Mouse (Mus musculus) left cerebral cortex, adult 2 months (tissue): Measurements from ENCODE around the gene Ankrd39. TPM values are rescaled to one million over a fixed set of nuclear protein-coding genes. Genes with fewer than 3 reads are reported as not detected.
"Not testable (repeated sequence)": the region's sequence is repeated elsewhere in the genome, so short reads cannot be mapped to it uniquely, and the experiment has no call there.

ENCODE experiments used
- DNase-seq, 2 experiments: peaks; one replicate each; pipeline ENCODE4 v3.0.0; 2021 to 2022; ENCODE audit warnings: low spot score in 2 of 2, mixed read lengths in 1 of 2; ENCODE audit errors: extremely low spot score in 1 of 2
- H3K27ac ChIP-seq: fragments of 200-600 bp; 2 replicates; pipeline ENCODE4 v1.8.1; 2022
- H3K4me3 ChIP-seq: fragments of 200-600 bp; 2 replicates; pipeline ENCODE4 v1.8.1; 2022
- CTCF ChIP-seq: fragments of 200-600 bp; IDR thresholded peaks from 2 replicates; pipeline ENCODE4 v1.8.1; 2022; ENCODE audit warnings: antibody characterized with exemption, mild to moderate bottlenecking, moderate library complexity
- intact Hi-C: fragments of 180-260 bp; cut with DNase I; formaldehyde crosslinking; loops from one replicate; pipeline ENCODE4 v1.15.1; 2025
- total RNA-seq, 2 experiments: library from RNA; stranded (reverse); gene quantifications; 2 replicates each; pipeline ENCODE4 v1.2.3; 2021

Ankrd39 gene
- total RNA-seq, 2 experiments from 2014 or later = 12.0 to 14.8 TPM

DNA sequence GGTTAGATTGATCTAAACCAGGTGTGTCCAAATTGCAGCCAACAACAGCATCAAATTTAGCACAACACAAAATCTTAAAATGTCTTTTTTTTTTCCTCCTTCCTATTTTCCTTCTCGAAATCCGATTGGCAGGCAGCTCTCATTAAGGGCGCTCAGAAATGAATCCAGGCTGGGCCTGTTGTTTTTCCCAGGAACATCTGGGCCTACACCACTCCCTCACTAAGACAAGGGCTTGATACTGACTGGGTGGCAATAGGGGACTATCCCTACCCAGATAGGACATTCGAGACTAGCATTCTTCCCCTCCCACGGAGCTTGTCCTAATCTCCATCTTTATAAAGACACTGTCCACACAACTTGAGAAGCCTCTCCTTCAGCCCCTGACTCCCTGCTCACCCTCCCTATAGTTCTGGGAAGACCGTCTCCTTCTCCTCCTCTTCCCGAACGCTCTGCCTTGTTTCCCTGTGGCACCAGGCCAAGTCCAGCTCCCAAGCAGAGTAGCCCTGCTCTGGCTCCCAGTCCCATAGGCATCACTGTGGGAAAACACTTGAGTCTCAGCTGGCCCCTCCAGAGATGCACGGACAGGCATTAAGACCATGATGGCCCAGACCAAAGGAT, 845 bp upstream of the Ankrd39 start:
- intact Hi-C loops = loop anchor here (1.0 to 2.0 kb wide), 5 partner anchors 87 to 197 kb away; no protein-coding TSS in a partner anchor
- Histone ChIP-seq H3K27ac (peak overlapping the region; percentile 19), H3K4me3 (no peak overlapping the region)
- no peak for TF ChIP-seq CTCF
- peak in 1 of 2 experiments; percentile 35 for DNase-seq

DNA sequence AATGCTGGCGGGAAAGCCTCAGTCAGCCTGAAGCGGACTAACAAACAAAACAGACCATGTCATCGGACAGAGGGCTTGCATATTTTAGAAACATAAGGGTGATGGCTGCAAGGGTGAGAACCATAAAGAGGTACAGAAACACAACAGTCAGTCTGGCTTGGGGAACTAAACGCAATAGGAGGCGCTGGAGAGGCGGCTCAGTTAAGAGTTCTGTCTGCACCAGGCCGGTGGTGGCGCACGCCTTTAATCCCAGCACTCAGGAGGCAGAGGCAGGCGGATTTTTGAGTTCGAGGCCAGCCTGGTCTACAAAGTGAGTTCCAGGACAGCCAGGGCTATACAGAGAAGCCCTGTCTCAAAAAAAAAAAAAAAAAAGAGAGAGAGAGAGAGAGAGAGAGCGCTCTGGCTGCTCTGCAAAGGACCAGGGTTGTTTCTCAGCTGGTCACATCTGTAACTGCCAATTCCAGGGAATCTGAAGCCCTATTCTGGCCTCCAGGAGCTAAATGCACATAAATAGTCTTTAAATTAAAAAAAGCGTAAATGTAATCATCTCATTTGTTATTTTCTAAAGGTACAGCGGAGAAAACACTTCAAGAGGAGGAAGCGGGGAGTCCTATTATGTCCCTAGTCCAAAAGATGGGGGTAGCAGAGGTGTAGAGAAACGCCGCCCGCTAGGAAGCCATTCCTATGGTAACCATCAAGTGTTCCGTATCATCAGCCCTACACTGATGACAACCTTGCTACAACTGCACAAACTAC, 1.2 kb downstream of the Ankrd39 start:
- TF ChIP-seq CTCF = peak; percentile 40
- H3K27ac ChIP-seq = peak overlapping the region; percentile 93; the same call in 1 of the 2 replicates
- peak overlapping the region; percentile 84 for H3K4me3 ChIP-seq
- intact Hi-C loops = loop anchor here (2.0 kb wide), 1 partner anchor 199 kb away; no protein-coding TSS in a partner anchor
- DNase-seq = no peak

DNA sequence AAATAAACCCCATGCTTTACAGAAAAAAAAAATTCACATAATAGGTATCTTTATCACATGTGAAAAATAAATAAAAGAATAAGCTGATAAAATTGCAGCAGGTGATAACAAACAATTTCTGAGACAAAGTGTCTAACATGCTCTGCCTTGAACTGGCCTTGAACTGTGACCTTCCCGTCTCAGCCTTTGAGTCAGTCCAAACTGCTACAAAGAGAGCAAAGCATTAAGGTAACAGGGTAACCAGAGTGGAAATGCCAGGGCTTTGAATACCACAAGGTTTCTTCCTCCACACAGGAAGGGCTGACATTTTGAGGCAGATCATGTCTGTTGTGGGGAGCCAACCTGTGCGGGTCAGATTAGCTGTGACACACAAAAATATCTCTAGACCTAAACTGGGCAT, 1.9 kb downstream of the Ankrd39 start:
- TF ChIP-seq CTCF = no peak
- intact Hi-C loops = no loop called here
- no peak for DNase-seq
- no peak overlapping the region for H3K4me3 ChIP-seq
- H3K27ac ChIP-seq = no peak overlapping the region

DNA sequence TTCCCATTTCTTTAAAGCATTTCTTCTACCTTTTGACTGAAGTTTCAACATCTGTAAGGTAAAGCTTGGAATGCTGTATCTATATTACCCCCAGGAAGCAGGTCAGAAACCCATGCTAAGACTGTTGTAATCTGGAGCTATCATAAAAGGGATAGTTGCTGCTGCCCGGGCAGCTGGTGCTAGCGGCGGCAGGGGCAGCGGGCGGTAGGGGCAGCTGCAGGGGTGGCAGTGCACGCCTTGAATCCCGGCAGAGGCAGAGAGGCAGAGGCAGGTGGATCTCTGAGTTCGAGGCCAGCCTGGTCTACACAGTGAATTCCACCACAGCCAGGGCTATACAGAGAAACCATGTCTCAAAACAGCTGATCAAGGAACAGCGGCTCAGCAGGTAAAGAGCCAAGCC, 4.3 kb downstream of the Ankrd39 start:
- no peak overlapping the region for H3K27ac ChIP-seq
- no peak overlapping the region for H3K4me3 ChIP-seq
- no peak for TF ChIP-seq CTCF
- DNase-seq = no peak
- intact Hi-C loops = no loop called here

- DNase-seq = no peak
- H3K27ac ChIP-seq = no peak overlapping the region
- intact Hi-C loops = no loop called here
- TF ChIP-seq CTCF = no peak
- no peak overlapping the region for H3K4me3 ChIP-seq
Observed at GRCm38 (mm10) chr1:36541844-36542243, 5.4 kb downstream of the Ankrd39 start.

DNA sequence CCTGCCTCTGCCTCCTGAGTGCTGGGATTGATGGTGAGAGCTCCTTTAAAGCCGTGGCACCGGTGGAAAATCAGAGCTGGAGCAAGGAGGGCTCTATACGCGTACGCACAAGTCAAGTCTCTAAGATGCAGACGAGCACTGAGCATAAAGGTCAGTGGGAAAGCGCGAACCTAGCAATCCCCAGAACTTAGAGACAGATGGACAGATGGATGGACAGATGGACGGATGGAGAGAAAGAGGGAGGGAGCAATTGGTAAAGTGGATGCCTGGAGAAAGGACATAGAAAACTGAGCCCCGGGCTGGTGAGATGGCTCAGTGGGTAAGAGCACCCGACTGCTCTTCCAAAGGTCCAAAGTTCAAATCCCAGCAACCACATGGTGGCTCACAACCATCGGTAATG, 6.4 kb downstream of the Ankrd39 start:
- no peak for TF ChIP-seq CTCF
- no peak overlapping the region for H3K4me3 ChIP-seq
- no peak for DNase-seq
- intact Hi-C loops = no loop called here
- H3K27ac ChIP-seq = no peak overlapping the region

GRCm38 (mm10) chr1:36540132-36540531, 7.1 kb downstream of the Ankrd39 start:
- intact Hi-C loops = no loop called here
- no peak for TF ChIP-seq CTCF
- Histone ChIP-seq H3K27ac (no peak overlapping the region), H3K4me3 (no peak overlapping the region)
- DNase-seq = no peak

DNA sequence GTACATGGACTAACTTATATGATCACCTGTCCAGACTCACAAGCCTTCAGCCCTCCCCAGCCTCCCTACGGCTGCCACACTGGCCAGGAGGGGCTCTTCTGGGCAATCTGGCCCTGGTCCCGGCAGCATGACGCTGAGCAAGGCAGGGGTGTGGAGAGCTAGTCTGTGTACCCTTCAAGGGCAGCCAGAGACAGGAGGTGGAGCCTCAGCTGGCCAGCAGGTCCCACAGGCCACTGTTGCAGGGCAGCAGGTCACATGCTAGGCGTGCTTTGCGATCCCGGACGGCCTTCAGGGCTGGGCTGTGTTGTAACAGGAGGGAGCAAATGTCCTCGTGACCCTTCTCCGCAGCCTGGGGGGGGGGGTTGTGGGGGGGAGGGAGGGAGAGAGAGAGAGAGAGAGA, 8.1 kb downstream of the Ankrd39 start, which contains the start of gene Gm42417:
Gm42417 (minus strand) TSS at position 244 of the 400 bp plus-strand sequence.
- intact Hi-C loops = no loop called here
- H3K27ac ChIP-seq = no peak within 1 kb of the TSS
- no peak within 1 kb of the TSS for H3K4me3 ChIP-seq
- TF ChIP-seq CTCF = no peak
- no peak for DNase-seq

DNA sequence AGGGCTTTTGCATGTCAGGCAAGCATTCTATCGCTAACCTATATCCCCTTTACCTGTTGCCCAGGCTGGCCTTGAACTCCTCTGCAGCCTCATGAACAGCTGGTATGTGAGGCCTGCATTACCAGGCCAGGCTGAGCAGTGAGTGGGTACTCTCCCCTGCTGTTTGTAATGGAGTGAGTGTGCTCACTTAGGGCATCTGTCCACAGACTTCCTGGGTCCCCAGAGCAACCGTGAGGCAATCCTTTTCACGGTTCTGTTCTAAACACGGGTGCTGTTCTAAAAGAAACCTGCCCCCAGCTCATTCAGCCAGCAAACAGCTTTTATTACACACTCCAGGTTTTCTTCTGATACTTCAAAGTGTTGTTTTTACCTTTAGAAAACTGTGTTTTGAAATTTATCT, 8.5 kb downstream of the Ankrd39 start:
- intact Hi-C loops = no loop called here
- no peak for DNase-seq
- no peak overlapping the region for H3K27ac ChIP-seq
- H3K4me3 ChIP-seq = no peak overlapping the region
- TF ChIP-seq CTCF = no peak

DNA sequence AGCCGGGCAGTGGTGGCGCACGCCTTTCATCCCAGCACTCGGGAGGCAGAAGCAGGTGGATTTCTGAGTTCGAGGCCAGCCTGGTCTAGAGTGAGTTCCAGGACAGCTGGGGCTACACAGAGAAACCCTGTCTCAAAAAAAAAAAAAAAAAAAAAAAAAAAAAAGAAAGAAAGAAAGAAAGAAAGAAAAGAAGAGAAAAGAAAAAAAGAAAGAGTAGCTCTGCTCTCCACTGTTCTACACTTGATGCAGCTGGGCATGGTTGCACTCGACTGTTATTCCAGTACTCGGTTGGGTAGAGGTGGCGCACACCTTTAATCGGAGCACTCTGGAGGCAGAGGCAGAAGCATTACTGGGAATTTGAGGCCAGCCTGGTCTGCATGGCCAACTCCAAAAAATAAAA, 10.5 kb downstream of the Ankrd39 start, which contains the start of gene Ankrd23:
Ankrd23 (minus strand) TSS at position 101 of the 400 bp plus-strand sequence.
- H3K4me3 ChIP-seq, DNase-seq, H3K27ac ChIP-seq, intact Hi-C loops: not testable (repeated sequence)

- TF ChIP-seq CTCF = no peak
- no peak overlapping the region for H3K27ac ChIP-seq
- intact Hi-C loops = no loop called here
- no peak for DNase-seq
- H3K4me3 ChIP-seq = no peak overlapping the region
Observed at GRCm38 (mm10) chr1:36536397-36536728, 10.9 kb downstream of the Ankrd39 start.

DNA sequence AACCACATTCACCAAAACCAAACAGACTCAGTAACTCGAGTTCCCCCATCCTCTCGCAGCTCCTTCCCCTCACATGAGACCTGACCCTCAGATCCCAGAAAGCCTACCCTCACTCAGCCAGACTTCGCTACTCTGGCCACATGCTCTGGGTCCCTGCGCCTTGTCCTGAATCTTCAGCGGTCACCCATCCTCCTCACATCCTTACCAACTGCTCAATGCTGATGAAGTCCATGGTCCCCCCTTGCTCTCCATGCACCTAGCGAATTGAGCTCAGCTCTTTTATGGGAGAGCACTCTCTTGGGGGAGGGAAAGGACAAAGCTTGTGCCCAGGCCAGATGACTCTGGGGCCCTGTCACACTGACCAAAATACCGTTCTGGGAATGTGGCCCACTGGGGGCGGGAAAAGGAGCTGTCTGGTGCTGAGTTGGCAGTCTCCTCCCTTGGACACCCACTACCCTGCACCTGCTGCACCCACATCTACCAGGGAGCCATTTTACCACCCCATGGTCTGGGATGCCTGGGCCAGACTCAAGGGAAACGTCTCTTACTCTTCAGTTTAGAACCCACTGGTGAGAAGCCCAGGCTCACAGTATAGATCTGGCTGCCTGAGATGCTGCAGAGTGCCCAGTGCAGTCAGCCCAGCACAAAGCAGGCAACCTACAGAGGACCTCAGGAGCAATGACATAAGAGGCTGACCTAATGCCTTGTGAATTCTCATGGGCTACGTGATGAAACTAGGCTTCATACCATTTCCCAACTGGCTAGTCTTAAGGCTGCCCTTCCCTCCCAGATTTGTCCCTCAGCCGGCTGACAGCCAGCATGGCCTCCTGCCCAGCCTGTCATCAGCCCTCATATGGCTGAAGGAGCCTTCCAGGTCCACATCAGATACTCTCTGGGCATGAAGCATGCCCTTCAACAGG, 11.5 kb downstream of the Ankrd39 start:
- no peak overlapping the region for H3K27ac ChIP-seq
- H3K4me3 ChIP-seq = no peak overlapping the region
- intact Hi-C loops = no loop called here
- DNase-seq = no peak
- no peak for TF ChIP-seq CTCF
